Mouse (Mus musculus): ENCODE measurements at regions not wholly inside any gene's neighbourhood (a gene's known extent, or its start where the extent isn't known, plus 50 kb on each side); places are given as distances from the start of the nearest gene placed in this dataset.

DNA sequence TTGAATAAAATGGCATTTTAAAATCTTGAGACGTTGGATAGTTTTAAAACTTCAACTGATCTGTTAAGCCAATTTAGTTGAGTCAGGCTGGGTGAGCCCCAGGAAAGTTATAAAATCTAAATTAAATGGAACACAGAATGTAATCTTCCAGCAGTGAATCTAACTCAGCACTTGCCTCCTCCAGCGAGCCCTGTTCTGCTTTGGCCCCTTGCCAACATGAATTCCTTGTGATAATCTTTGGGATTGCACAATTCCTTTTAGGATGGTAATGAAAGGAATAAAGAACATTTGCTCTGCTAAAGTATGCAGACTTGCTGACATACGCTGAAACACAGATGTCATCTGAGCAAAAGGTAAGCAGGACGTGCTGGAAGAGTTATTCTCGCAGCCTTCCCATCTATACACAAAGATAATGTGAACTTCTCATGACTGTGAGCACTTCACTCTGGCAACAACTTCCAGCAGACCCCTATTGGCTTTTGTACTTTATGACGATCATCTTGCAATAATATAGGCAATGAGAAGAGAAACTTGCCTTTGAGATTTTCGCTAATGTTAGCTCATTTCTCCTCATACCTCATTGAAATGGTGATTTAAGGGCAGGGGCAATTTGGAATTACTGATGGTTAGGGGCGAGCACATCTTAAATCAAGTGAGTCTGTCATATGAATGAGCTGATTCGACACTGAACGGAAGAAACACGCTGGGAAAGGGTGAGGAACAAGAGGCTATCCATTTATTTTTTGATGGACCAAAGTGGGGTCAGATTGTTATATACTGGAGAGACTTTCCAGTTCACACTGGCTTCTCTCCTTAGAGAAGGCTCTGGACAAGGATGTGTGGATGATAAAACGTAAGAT lies 216.3 kb upstream of the Pdzrn3 start:
- in situ Hi-C loops (cut with MboI, MseI), result no loop called here

GRCm38 (mm10) chr6:101585871-101586270 lies 208.2 kb upstream of the Pdzrn3 start:
- in situ Hi-C loops (cut with MboI, MseI), result no loop called here

- in situ Hi-C loops (cut with MboI, MseI), result no loop called here
Observed at GRCm38 (mm10) chr6:101580824-101581223, 203.1 kb upstream of the Pdzrn3 start.

DNA sequence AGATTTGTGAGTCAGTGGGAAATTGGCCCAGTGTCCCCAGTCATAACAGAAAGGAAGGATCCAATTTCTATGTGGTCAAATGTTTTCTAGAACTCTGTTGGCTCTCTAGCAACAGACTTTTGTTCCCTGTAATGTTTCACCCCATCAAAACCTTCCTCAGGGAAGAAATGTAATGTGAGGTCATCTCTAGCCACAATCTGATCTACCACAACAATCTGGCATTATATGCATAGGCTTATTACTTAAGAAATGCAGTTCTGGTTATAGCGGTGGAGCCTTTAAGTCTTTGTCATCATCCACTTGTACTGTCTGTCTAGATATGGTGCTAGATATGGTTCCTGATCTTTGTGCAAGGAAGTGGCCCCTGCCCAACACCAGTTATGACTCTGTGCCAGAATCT lies 178.4 kb upstream of the Pdzrn3 start:
- in situ Hi-C loops (cut with MboI, MseI), result no loop called here

DNA sequence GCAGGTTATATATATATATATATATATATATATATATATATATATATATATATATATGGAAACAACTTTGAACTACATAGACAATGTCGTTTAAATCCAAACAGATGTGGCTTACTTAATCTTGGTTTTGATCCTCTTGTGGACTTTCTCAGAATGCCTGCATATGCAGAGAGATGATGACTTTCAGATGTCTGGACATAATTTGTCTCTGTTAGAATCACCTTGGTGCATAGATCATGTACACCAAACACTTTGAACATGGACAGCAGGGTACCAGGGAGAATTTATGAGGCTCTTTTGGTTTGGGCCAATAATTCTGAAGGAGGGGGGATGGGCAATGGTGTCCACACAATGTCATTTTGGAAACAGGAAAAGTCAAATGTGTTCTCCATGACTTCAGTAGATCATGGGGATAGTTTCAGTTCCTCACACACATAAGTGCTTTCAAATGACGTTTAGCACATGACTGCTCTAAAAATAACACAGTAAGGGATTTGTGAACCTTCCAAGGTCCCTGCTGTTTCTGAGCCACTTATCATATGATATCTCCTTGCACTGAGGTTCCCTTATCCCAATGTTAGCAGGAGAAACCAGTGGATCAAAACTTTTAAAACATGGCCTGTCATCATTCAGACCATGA lies 177.4 kb upstream of the Pdzrn3 start:
- in situ Hi-C loops (cut with MboI, MseI), result no loop called here

GRCm38 (mm10) chr6:101550501-101551268 lies 173.0 kb upstream of the Pdzrn3 start:
- in situ Hi-C loops (cut with MboI, MseI), result no loop called here

GRCm38 (mm10) chr6:101537581-101537980 lies 159.9 kb upstream of the Pdzrn3 start:
- in situ Hi-C loops (cut with MboI, MseI), result loop anchor here (10.0 kb wide), 1 partner anchor 263 kb away; no protein-coding TSS in a partner anchor

DNA sequence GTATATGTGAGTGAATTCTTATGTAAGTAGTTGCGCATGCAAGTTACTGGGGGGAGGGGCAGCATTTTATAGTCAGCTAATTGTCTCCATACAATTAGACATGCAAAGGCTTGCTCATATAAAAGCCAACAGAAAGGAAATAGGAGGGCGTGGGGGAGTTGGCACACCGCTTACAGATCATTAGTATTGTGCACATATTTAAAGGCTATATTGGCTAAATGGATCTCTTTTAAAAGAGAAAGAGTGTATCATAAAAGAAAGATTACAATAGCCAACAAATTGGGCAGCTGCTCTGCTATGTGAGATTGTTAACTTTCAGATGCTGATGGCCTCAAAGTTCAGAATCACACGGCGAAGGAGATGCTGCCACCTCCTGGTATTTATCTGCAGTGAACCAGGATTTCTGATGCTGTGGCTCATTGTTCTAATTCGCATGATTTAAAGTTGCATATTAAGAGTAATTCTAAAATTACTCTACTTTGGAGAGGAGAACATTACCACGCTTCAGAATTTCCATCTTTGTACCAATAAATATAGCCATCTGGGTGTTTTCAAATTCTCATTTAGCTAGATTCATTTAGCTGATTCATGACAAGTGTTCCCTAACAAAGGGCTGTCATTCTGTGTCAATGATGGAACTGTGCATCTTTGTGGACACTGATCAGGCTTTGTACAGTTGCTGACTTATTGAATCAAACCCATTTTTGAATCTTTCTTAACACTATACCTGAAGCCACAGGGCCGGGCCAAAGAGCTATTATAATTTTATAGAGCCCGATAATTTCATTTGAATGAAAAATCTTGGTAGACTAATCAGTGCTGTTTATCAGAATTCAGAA lies 156.7 kb upstream of the Pdzrn3 start:
- in situ Hi-C loops (cut with MboI, MseI), result loop anchor here (10.0 kb wide), 1 partner anchor 260 kb away; no protein-coding TSS in a partner anchor

- in situ Hi-C loops (cut with MboI, MseI), result loop anchor here (10.0 kb wide), 1 partner anchor 258 kb away; no protein-coding TSS in a partner anchor
Observed at GRCm38 (mm10) chr6:101532436-101532835, 154.7 kb upstream of the Pdzrn3 start.

DNA sequence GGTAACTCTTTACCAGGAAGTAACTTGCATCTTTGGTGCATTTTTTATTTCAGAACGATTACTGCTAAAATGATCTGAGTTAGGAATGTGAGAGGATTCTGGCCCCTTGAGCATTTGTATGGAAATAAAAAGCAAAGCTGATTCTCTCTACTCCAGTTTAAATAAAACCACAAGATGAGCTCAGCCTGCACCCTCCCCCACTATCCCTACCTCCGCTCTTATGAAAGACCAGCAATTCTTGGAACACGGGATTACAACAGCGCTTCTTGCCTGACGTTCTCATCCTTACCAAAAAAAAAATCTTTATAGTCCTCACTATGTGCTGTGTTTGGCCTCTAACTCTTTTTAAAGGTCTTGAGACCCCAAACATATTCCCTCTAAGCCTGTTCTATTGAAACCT lies 154.2 kb upstream of the Pdzrn3 start:
- in situ Hi-C loops (cut with MboI, MseI), result loop anchor here (10.0 kb wide), 1 partner anchor 257 kb away; no protein-coding TSS in a partner anchor

GRCm38 (mm10) chr6:101525129-101525528 lies 147.4 kb upstream of the Pdzrn3 start:
- in situ Hi-C loops (cut with MboI, MseI), result no loop called here

- in situ Hi-C loops (cut with MboI, MseI), result no loop called here
Observed at GRCm38 (mm10) chr6:101521316-101521715, 143.6 kb upstream of the Pdzrn3 start.

GRCm38 (mm10) chr6:101520755-101521154 lies 143.1 kb upstream of the Pdzrn3 start:
- in situ Hi-C loops (cut with MboI, MseI), result no loop called here

- in situ Hi-C loops (cut with MboI, MseI), result no loop called here
Observed at GRCm38 (mm10) chr6:101518904-101519701, 141.4 kb upstream of the Pdzrn3 start.

- in situ Hi-C loops (cut with MboI, MseI), result no loop called here
Observed at GRCm38 (mm10) chr6:101517584-101517983, 139.9 kb upstream of the Pdzrn3 start.

- in situ Hi-C loops (cut with MboI, MseI), result no loop called here
Observed at GRCm38 (mm10) chr6:101513696-101514095, 136.0 kb upstream of the Pdzrn3 start.

GRCm38 (mm10) chr6:101502149-101502548 lies 124.5 kb upstream of the Pdzrn3 start:
- in situ Hi-C loops (cut with MboI, MseI), result loop anchor here (10.0 kb wide), 1 partner anchor 473 kb away; no protein-coding TSS in a partner anchor

DNA sequence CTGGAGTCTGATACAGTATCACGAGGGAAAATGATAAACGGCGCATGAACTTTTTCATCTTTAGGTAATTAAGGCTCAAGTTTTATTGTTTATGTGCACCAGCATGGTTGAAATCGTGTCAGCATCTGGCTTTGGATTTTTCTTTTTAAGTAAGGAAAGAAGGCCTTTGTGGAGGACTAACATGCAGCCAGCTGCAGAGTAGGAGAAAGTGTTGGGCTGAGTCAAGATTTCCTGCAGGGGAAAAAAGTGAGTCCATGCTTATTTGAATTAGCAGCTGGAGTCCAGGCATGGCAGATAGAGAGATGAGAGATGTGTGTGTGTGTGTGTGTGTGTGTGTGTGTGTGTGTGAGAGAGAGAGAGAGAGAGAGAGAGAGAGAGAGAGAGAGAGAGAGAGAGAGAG lies 124.0 kb upstream of the Pdzrn3 start:
- in situ Hi-C loops (cut with MboI, MseI), result loop anchor here (10.0 kb wide), 1 partner anchor 473 kb away; no protein-coding TSS in a partner anchor

GRCm38 (mm10) chr6:101500202-101500601 lies 122.5 kb upstream of the Pdzrn3 start:
- in situ Hi-C loops (cut with MboI, MseI), result loop anchor here (10.0 kb wide), 1 partner anchor 475 kb away; no protein-coding TSS in a partner anchor

GRCm38 (mm10) chr6:101488466-101488865 lies 110.8 kb upstream of the Pdzrn3 start:
- in situ Hi-C loops (cut with MboI, MseI), result no loop called here

Measured in T-helper 1 cell (primary cell).